Comparison of ENCODE assay signal across 14 mouse cellular contexts in genomic region chr3:98018187-98018586, GRCm38 (mm10).
"Had no signal": no experiment of that assay in that cellular context is flagged by ENCODE, and none has a peak within 500 bp of the region (broad histone marks: within the 10 kb centered on the region; RNA-seq: fewer than 3 reads in every experiment).

No protein-coding gene starts in this region.

- H3K9me3 ChIP-seq: intestine, embryonic 15.5 days; limb, embryonic 10.5 days; limb, embryonic 13.5 days; liver, embryonic 13.5 days had no signal

- H3K27ac ChIP-seq: intestine, embryonic 15.5 days; layer of hippocampus, adult 2 months; limb, embryonic 10.5 days; limb, embryonic 13.5 days had no signal

- H3K36me3 ChIP-seq: intestine, embryonic 15.5 days; limb, embryonic 10.5 days; limb, embryonic 13.5 days; liver, embryonic 13.5 days had no signal

- DNase-seq: kidney, adult 8-10 months; kidney, postnatal 10 days; layer of hippocampus, adult 9-11 months; liver, embryonic 13.5 days; lung, adult 18-20 months; lung, postnatal 4 days; midbrain, embryonic 14.5 days; thymus, adult 18-20 months; thymus, postnatal 36 days had no signal

- H3K4me3 ChIP-seq: intestine, embryonic 15.5 days; layer of hippocampus, adult 2 months; limb, embryonic 10.5 days; limb, embryonic 13.5 days; liver, embryonic 13.5 days had no signal

- H3K9ac ChIP-seq: intestine, embryonic 15.5 days; limb, embryonic 13.5 days; liver, embryonic 13.5 days had no signal

- H3K4me2 ChIP-seq: intestine, embryonic 15.5 days; limb, embryonic 13.5 days; liver, embryonic 13.5 days; midbrain, embryonic 11.5 days had no signal

- H3K27me3 ChIP-seq: intestine, embryonic 15.5 days; limb, embryonic 13.5 days; liver, embryonic 13.5 days had no signal

- ATAC-seq: intestine, embryonic 15.5 days had no signal
